Mouse (Mus musculus) midbrain, embryonic 15.5 days (tissue): ENCODE results near the gene Commd1. TPM values are rescaled to one million over a fixed set of nuclear protein-coding genes. Genes with fewer than 3 reads are reported as not detected.

Experiments
- ATAC-seq: fragments of 200-750 bp; cut with Nextera tagmentation; replicated peaks from 2 replicates; pipeline ENCODE4 v1.8.0; 2017; ENCODE audit warnings: moderate TSS enrichment
- H3K27ac ChIP-seq: fragments of 300-500 bp; sonication (generic); 2 replicates; pipeline ENCODE4 v1.5.1; 2015; ENCODE audit warnings: mild to moderate bottlenecking, inconsistent platforms
- H3K27me3 ChIP-seq: fragments of 300-500 bp; sonication (generic); replicated peaks from 2 replicates; pipeline ENCODE4 v1.6.1; 2015; ENCODE audit warnings: inconsistent platforms
- H3K36me3 ChIP-seq: fragments of 300-500 bp; sonication (generic); replicated peaks from 2 replicates; pipeline ENCODE4 v1.6.1; 2015; ENCODE audit warnings: inconsistent platforms
- H3K4me1 ChIP-seq: fragments of 300-500 bp; sonication (generic); 2 replicates; pipeline ENCODE4 v1.6.1; 2015; ENCODE audit warnings: inconsistent platforms
- H3K4me2 ChIP-seq: fragments of 300-500 bp; sonication (generic); 2 replicates; pipeline ENCODE4 v1.6.1; 2015; ENCODE audit warnings: inconsistent platforms, mild to moderate bottlenecking, moderate library complexity
- H3K4me3 ChIP-seq: fragments of 300-500 bp; sonication (generic); 2 replicates; pipeline ENCODE4 v1.5.1; 2015; ENCODE audit warnings: mild to moderate bottlenecking, inconsistent platforms
- H3K9ac ChIP-seq: fragments of 300-500 bp; sonication (generic); 2 replicates; pipeline ENCODE4 v1.6.1; 2015; ENCODE audit warnings: mild to moderate bottlenecking, inconsistent platforms
- H3K9me3 ChIP-seq: fragments of 300-500 bp; sonication (generic); 2 replicates; pipeline ENCODE4 v1.6.1; 2016; ENCODE audit warnings: inconsistent platforms
- WGBS: fragments of 180-500 bp; shearing (Covaris S2); methylation state at CpG from one replicate; pipeline ENCODE4 v1.1.7; 2015; ENCODE audit warnings: mixed read lengths; 5-methylcytosine and 5-hydroxymethylcytosine counted together
- polyA plus RNA-seq: library from polyadenylated mRNA; unstranded; fragments of >200 nt; fragmentation: Nextera tagmentation; extraction: Ambion mirVana; gene quantifications from 2 replicates; pipeline ENCODE4 v1.2.1, GENCODE M21; 2015

Commd1 gene
- polyA plus RNA-seq, 1 experiment from 2014 or later, result 241 TPM

DNA sequence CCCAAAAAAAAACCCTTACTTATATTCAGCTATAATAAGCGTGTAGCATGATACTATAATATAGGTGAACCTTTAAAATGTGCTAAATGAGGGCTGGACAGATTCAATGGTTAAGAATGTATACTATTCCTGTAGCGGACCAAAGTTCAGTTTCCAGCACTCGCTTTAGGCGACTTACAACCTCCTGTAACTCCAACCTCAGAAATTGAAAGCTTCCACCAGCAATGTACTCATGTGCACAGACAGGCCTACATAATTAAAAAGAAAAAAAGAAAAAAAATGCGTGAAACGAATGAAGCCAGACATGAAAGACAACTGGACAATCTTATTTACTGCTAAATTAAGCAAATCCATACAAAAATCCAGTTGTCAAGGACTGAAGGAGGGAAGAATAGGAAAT is 664 bp upstream of the Commd1 start:
- no peak for ATAC-seq
- Histone ChIP-seq H3K27me3 (no peaks in the 10 kb centered on the region), H3K36me3 (no peaks in the 10 kb centered on the region), H3K27ac (no peak overlapping the region), H3K9me3 (no peaks in the 10 kb centered on the region), H3K9ac (no peak overlapping the region), H3K4me2 (peak overlapping the region; percentile 63; the same call in 1 of the 2 replicates), H3K4me3 (no peak overlapping the region), H3K4me1 (peaks cover 35% of the 10 kb centered on the region)
- WGBS, result 70% methylated on average over 6 of the region's 6 CpGs

GRCm38 (mm10) chr11:22981543-22981950 is 635 bp downstream of the Commd1 start:
- Histone ChIP-seq H3K4me1 (peaks cover 40% of the 10 kb centered on the region), H3K27me3 (no peaks in the 10 kb centered on the region), H3K9ac (peak overlapping the region; percentile 65), H3K4me3 (peak overlapping the region; percentile 78), H3K9me3 (no peaks in the 10 kb centered on the region), H3K27ac (peak overlapping the region; percentile 96), H3K4me2 (peak overlapping the region; percentile 63), H3K36me3 (no peaks in the 10 kb centered on the region)
- ATAC-seq, result peak; percentile 53
- 4% methylated on average over 12 of the region's 12 CpGs for WGBS

DNA sequence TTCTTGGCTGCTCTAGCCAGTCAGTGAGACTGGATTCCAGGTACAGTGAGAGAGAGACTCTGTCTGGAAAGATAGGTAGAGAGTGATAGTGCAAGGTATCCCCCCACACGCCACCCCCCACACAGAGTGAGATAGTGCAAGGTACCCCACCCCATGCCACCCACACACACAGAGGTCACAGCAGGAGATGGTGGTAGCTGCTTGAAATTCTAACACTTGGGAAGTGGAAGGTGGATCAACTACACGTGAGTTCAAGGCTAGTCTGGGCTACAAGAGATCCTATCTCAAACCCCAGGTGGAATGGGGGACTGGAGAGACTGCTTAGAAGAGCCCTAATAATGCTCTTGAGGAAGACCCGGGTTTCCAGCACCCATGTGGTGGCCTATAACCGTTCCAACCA is 1.1 kb downstream of the Commd1 start:
- H3K9ac ChIP-seq, result peak overlapping the region; percentile 21; the same call in 1 of the 2 replicates
- 59% methylated on average over 4 of the region's 4 CpGs for WGBS
- ATAC-seq, result 0 out of 2 replicates have a peak, but pooled peaks have one; percentile 10
- H3K27ac ChIP-seq, result no peak overlapping the region
- peak overlapping the region; percentile 63 for H3K4me2 ChIP-seq
- H3K27me3 ChIP-seq, result no peaks in the 10 kb centered on the region
- H3K4me1 ChIP-seq, result peaks cover 45% of the 10 kb centered on the region
- peak overlapping the region; percentile 78 for H3K4me3 ChIP-seq
- no peaks in the 10 kb centered on the region for H3K9me3 ChIP-seq
- H3K36me3 ChIP-seq, result no peaks in the 10 kb centered on the region

DNA sequence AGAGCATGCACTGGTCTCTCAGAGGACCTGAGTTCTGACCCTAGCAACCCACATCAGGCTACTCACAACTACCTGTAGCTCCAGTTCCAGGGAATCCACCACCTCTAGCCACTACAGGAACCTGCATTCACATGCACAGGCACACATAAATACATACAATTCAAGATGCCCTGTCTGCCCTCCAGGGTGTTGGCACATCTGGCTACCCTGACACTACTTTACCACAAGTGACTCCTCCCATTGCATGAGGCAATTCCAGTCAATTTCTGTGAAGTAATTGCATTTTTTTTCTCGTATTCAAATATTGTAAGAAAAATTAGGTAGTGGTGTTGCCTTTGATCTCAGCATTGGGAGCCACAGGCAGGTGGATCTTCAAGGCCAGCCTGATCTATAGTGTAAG is 3.0 kb downstream of the Commd1 start:
- no peak for ATAC-seq
- no peaks in the 10 kb centered on the region for H3K27me3 ChIP-seq
- H3K4me3 ChIP-seq, result no peak overlapping the region
- H3K36me3 ChIP-seq, result no peaks in the 10 kb centered on the region
- no peak overlapping the region for H3K27ac ChIP-seq
- H3K4me1 ChIP-seq, result peaks cover 57% of the 10 kb centered on the region
- no peak overlapping the region for H3K4me2 ChIP-seq
- 79% methylated on average over 1 of the region's 1 CpGs for WGBS
- H3K9me3 ChIP-seq, result no peaks in the 10 kb centered on the region
- H3K9ac ChIP-seq, result no peak overlapping the region

GRCm38 (mm10) chr11:22978711-22979110 is 3.5 kb downstream of the Commd1 start:
- no peaks in the 10 kb centered on the region; the same call in 1 of the 2 replicates for H3K36me3 ChIP-seq
- 43% methylated on average over 1 of the region's 1 CpGs for WGBS
- no peaks in the 10 kb centered on the region for H3K27me3 ChIP-seq
- peaks cover 62% of the 10 kb centered on the region for H3K4me1 ChIP-seq
- ATAC-seq, result no peak
- no peak overlapping the region for H3K4me3 ChIP-seq
- H3K9me3 ChIP-seq, result no peaks in the 10 kb centered on the region
- no peak overlapping the region for H3K4me2 ChIP-seq
- no peak overlapping the region for H3K9ac ChIP-seq
- no peak overlapping the region for H3K27ac ChIP-seq

DNA sequence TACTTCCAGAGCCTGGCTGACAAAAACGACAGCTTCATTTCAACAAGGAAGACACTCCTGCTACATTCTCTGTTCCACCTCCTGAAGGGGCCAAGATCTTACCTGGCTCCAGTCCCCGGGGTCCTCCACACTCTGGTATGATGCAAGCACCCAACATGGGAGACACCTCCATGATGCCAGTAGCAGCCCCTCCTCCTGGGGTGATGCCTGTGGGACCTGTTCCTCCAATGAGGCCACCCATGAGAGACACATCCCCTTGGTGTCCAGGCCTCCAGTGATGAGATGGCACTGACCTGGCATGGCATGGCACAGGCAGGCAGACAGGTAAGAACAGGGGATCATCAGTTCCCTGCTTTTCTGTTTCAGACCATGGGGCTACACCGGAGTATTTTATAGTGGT is 4.0 kb downstream of the Commd1 start:
- Histone ChIP-seq H3K4me1 (peaks cover 62% of the 10 kb centered on the region), H3K4me2 (no peak overlapping the region), H3K27ac (no peak overlapping the region), H3K27me3 (no peaks in the 10 kb centered on the region), H3K9ac (no peak overlapping the region), H3K9me3 (no peaks in the 10 kb centered on the region), H3K36me3 (no peaks in the 10 kb centered on the region; the same call in 1 of the 2 replicates), H3K4me3 (no peak overlapping the region)
- no peak for ATAC-seq
- 94% methylated on average over 3 of the region's 3 CpGs for WGBS

GRCm38 (mm10) chr11:22973599-22973998 is 8.6 kb downstream of the Commd1 start:
- WGBS, result 39% methylated on average over 14 of the region's 14 CpGs
- peak overlapping the region; percentile 57 for H3K4me3 ChIP-seq
- no peaks in the 10 kb centered on the region for H3K27me3 ChIP-seq
- no peak for ATAC-seq
- H3K4me2 ChIP-seq, result peak overlapping the region; percentile 54
- H3K9me3 ChIP-seq, result no peaks in the 10 kb centered on the region; the same call in 1 of the 2 replicates
- peaks cover 30% of the 10 kb centered on the region for H3K4me1 ChIP-seq
- peak overlapping the region; percentile 41; the same call in 1 of the 2 replicates for H3K9ac ChIP-seq
- peak overlapping the region; percentile 76 for H3K27ac ChIP-seq
- no peaks in the 10 kb centered on the region; the same call in 1 of the 2 replicates for H3K36me3 ChIP-seq

DNA sequence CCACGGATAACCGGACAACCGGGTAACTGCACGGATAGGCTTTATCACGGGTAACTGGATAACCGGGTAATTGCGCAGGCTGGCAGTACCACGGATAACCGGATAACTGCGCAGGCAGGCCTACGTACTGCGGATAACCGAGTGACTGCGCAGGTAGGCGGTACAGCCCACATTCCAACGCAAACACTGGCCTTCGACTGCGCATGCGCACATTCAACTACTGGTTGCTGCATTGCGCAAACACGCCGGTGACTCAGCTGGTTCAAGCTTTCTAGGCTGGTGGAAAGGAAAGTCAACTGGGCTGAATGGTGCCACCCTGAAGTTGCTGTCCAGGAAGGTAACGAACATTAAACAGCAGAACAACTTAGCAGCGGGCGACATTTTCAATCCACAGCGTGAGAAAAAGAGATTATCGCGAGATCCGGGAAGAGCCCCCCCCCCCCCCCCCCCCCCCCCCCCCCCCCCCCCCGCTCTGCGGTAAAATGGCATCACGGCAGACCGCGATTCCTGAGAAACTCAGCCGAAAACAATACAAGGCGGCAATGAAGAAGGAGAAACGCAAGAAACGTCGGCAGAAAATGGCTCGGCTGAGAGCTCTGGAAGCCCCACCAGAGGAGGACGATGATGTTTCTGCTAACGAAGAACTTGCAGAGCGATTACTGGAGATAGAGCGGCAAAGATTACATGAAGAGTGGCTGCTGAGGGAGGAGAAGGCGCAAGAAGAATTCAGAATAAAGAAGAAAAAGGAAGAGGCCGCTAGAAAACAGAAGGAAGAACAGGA is 9.2 kb downstream of the Commd1 start:
- no peaks in the 10 kb centered on the region for H3K27me3 ChIP-seq
- peak overlapping the region; percentile 76 for H3K27ac ChIP-seq
- peaks cover 27% of the 10 kb centered on the region for H3K4me1 ChIP-seq
- ATAC-seq, result peak; percentile 76
- 45% methylated on average over 45 of the region's 46 CpGs for WGBS
- H3K9me3 ChIP-seq, result peaks cover under 1% of the 10 kb centered on the region; the same call in 1 of the 2 replicates
- peak overlapping the region; percentile 61 for H3K9ac ChIP-seq
- H3K36me3 ChIP-seq, result no peaks in the 10 kb centered on the region; the same call in 1 of the 2 replicates
- peak overlapping the region; percentile 57 for H3K4me3 ChIP-seq
- H3K4me2 ChIP-seq, result peak overlapping the region; percentile 58

DNA sequence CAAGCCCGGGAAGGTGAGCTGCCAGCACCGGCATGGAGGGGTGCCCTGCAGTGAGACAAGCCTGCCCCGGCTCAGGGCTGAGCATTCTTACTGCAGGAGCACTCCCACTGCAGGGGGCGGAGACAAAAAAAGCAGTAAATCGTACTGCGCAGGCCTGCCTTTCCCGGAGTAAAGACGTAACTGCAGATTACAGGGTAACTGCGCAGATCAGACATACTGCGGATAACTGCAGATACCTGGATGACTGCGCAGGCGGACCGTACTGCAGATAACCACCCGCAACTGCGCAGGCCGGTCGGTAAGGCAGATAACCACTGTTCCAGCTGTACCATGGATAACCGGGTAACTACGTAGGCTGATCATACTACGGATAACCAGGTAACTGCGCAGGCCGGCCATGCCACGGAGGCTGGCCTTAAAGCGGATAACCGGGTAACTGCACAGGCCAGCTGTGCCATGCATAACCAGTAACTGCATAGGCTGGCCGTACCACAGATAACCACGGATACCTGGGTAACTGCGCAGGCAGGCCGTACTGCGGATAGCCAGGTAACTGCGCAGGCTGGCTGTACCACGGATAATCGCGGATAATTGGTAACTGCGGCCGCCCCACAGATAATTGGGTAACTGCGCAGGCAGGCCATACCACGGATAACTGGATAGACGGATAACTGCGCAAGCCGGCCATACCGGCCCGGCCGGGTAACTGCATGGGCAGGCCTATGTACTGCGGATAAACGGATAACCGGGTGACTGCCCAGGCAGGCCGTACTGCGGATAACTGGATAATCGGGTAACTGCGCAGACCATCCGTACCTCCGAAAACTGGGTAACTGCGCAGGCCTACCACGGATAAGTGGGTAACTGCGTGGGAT is 10.1 kb downstream of the Commd1 start, which contains the start of gene Zrsr1:
Gene Zrsr1, plus strand, starts transcription at position 171 of the 875 bp plus-strand sequence.
- Histone ChIP-seq H3K36me3 (no peaks in the 10 kb centered on the region; the same call in 1 of the 2 replicates), H3K4me3 (peak within 1 kb of the TSS; percentile 57), H3K9ac (peak within 1 kb of the TSS; percentile 61), H3K4me2 (peak within 1 kb of the TSS; percentile 58), H3K27me3 (no peaks in the 10 kb centered on the region), H3K27ac (peak within 1 kb of the TSS; percentile 76), H3K9me3 (peaks cover 3% of the 10 kb centered on the region), H3K4me1 (peaks cover 27% of the 10 kb centered on the region)
- ATAC-seq, result peak; percentile 89
- WGBS, result 51% methylated on average over 56 of the region's 56 CpGs

DNA sequence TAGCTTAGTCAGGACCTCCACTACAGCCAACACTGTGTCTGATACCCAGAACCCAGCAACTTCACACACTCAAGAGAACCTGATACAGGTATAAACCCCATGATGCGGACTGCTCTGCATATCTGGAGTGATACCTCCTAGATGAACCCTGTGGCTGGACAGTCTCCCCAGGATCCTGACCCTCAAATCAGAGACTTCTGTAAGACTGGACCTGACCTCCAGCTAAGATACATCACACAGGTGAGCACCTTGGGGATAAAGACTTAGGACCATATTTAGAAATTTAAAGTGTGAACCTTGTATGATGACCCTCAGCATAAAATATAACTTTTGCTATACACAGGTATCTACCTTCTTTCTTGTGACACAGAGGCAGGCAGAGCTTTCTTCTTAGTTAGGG is 11.6 kb downstream of the Commd1 start:
- Histone ChIP-seq H3K4me2 (no peak overlapping the region), H3K9ac (no peak overlapping the region), H3K9me3 (peaks cover 3% of the 10 kb centered on the region), H3K36me3 (no peaks in the 10 kb centered on the region; the same call in 1 of the 2 replicates), H3K27me3 (no peaks in the 10 kb centered on the region), H3K4me3 (no peak overlapping the region), H3K4me1 (peaks cover 13% of the 10 kb centered on the region), H3K27ac (no peak overlapping the region)
- WGBS, result 98% methylated on average over 1 of the region's 1 CpGs
- ATAC-seq, result no peak

DNA sequence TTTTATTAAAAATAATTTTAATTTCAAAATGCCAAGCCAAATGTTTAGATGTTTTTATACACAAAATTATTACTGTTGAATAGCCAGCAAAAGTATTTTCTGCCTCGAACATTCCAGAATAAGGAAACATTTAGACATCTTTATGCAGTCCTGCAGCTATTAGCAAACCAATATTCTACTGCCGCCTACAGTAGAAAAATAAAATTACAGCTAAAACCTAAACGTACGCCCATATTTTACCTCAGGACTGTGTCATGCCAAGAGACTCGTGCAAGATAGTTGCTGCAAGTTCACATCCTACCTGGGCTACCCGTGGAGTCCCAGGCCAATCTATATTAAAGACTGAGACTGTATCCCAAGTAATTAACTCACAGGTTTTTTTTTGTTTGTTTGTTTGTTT is 12.7 kb downstream of the Commd1 start:
- H3K9me3 ChIP-seq, result peaks cover 3% of the 10 kb centered on the region

DNA sequence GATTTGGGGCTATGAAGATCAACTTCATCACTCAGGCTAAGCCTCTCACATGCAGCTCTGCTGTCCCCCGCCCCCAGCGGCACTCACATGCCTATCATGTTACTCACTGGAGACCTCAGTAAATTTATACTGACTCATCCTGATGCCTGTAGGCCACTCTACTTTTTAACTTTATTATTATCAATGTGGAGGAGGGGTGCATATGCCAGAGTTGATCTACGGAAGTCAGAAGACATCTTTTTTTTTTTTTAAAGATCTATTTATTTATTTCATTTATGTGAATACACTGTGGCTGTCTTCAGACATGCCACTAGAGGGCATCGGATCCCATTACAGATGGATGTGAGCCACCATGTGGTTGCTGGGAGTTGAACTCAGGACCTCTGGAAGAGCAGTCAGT is 16.7 kb downstream of the Commd1 start:
- Histone ChIP-seq H3K27ac (no peak overlapping the region), H3K9me3 (peaks cover 3% of the 10 kb centered on the region; the same call in 1 of the 2 replicates), H3K36me3 (no peaks in the 10 kb centered on the region), H3K9ac (no peak overlapping the region), H3K4me2 (no peak overlapping the region), H3K4me3 (no peak overlapping the region), H3K4me1 (no peaks in the 10 kb centered on the region), H3K27me3 (no peaks in the 10 kb centered on the region)
- no peak for ATAC-seq
- 84% methylated on average over 4 of the region's 4 CpGs for WGBS

More for the DNA sequence above, 12.7 kb downstream of the Commd1 start:
- Histone ChIP-seq H3K4me3 (no peak overlapping the region), H3K27me3 (no peaks in the 10 kb centered on the region), H3K4me2 (no peak overlapping the region), H3K36me3 (no peaks in the 10 kb centered on the region; the same call in 1 of the 2 replicates), H3K27ac (no peak overlapping the region), H3K9ac (no peak overlapping the region), H3K4me1 (peaks cover 7% of the 10 kb centered on the region)
- ATAC-seq, result no peak
- WGBS, result 72% methylated on average over 6 of the region's 6 CpGs
